Mouse (Mus musculus) brain, adult 2 months (tissue): Measurements from ENCODE around the gene Pde4dip.

Experiments
- DNase-seq: peaks from one replicate; pipeline ENCODE4 v3.0.0; 2011; ENCODE audit warnings: low read depth, low spot score

Pde4dip gene

GRCm38 (mm10) chr3:97751566-97751965 is 136.9 kb downstream of the Pde4dip start:
- DNase-seq, result no peak

DNA sequence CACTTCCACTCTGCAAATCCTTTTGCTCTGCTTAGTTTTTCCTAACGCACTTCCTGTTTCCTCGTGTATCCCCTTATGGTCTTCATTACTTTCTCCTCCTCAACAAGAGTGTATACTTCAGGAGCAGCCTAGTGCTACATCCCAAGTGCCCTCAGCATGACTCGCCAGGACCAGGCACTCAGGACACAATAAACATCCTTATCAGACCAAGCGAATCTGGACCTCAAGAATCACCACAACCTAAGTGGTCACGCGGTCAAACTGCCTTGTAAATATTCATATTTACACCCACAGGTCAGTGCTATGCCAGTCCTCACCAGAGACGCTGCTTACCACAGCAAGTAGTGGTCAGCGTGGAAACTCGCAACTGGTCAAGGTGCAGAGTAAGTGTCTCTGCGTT is 139.7 kb downstream of the Pde4dip start:
- no peak for DNase-seq

DNA sequence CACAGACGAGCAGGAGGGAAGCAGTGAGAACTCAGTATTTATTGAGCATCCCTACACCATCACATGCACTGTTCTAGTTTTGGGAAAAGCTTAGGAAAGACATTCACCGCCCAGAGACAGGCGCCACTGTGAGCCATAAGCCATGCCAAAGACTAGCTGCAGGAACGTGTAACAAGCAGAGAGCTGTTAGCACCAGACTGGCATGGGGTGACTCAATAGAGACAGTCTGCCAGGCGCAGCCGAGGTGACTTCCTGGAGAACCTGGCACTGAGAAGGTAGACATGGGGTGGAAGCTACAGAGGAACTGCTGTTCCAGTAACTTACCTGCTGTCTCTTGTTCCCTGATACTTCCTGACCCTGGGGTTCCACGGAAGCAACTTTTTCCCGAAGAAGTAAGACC is 145.7 kb downstream of the Pde4dip start:
- DNase-seq, result peak; percentile 85

DNA sequence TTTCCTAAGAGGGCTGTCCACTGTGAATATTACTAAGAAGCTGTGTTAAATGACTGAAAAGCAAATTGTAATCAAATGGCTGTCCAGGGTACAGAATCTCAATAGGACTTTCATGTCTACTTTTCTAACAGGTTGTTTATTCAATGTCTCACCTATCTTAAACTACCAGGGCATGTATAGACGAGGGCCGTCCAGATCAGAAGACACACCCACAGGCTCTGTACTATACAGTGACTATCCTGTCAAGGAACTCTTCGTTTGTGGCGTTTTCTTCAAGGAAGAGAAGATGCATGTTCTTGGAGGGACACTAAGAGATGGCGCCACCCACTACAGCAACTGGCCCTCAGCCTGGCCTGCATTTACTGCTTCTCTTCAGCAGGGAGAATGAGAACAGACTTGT is 152.9 kb downstream of the Pde4dip start:
- DNase-seq, result no peak

GRCm38 (mm10) chr3:97734259-97734658 is 154.2 kb downstream of the Pde4dip start:
- DNase-seq, result peak; percentile 46

GRCm38 (mm10) chr3:97732622-97733021 is 155.9 kb downstream of the Pde4dip start:
- peak; percentile 74 for DNase-seq

- DNase-seq, result peak; percentile 53
Measured at GRCm38 (mm10) chr3:97730624-97731023, 157.9 kb downstream of the Pde4dip start.

DNA sequence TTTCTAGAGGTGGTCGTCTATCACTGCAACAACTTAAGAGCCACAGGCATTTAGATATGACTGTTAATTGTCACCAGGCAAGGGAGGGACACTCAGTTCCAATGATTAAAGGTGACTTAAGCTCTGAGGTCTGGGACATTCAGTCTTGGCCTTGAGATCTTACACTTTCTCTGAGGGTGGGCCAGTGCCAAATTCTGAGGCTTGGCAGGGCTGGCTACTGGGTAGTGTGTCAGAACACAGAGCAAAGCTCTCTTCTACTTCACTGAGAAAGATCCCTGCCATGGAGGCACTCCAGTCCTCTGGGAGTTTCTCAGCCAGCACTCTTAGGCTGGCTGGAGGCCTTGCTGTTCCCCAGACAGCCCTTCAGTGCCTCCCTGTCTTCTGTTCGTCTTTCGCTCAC is 158.4 kb downstream of the Pde4dip start:
- DNase-seq, result no peak

DNA sequence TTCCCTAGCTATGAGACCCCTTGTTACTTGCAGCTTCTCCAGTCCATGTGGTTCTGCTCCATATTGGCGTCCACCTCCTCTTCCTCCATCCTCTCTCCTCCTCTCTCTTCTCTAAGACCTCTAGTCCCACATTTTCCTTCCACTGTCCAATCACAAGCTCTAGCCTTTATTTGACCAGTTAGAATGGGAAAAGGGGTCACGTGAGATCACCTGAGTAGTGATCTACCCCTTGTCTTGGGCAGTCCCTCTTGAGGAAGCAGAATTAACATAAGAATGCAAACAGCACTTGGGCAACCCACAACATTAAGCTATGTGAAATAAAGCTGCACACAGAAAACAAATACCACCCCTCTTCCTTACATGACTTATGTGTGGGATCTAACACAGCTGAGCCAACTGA is 160.7 kb downstream of the Pde4dip start:
- DNase-seq, result no peak

GRCm38 (mm10) chr3:97719116-97719515 is 169.4 kb downstream of the Pde4dip start:
- no peak for DNase-seq

DNA sequence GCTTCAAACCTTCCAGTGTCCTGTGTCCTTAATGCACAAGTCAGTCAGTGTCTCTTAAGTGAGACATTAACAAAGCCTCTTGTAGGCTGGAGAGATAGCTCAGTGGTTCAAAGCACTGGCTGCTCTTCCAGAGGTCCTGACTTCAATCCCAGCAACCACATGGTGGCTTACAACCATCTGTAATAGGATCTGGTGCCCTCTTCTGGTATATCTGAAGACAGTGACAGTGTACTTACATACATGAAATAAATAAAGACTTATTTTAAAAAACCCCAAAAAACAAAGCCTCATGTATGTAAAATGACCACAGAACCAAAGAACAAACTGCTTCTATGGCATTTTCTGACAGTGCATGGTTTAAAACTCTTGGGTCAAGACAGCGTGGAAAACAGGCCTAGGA is 172.6 kb downstream of the Pde4dip start:
- no peak for DNase-seq

- no peak for DNase-seq
Measured at GRCm38 (mm10) chr3:97710881-97711280, 177.6 kb downstream of the Pde4dip start.

GRCm38 (mm10) chr3:97710134-97710533 is 178.4 kb downstream of the Pde4dip start:
- DNase-seq, result no peak

DNA sequence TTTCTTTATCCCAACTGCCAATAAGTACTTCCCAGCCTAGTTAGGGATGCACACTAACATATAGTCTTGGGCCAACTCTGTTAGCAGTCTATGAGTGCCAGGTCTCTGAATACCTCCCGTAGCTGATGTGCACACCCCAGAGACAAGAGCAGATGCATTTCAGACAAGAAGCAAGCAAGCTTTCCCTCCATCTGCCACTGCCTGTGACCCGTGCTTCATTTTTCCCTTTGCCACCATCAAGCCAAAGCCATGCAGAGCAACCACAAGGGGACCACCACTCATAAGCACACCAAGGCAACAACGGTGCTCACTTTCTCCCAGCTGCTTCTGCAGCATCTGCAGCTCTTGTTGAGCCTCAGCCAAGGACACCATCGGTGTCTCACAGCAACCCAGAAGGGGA is 181.9 kb downstream of the Pde4dip start:
- DNase-seq, result no peak

DNA sequence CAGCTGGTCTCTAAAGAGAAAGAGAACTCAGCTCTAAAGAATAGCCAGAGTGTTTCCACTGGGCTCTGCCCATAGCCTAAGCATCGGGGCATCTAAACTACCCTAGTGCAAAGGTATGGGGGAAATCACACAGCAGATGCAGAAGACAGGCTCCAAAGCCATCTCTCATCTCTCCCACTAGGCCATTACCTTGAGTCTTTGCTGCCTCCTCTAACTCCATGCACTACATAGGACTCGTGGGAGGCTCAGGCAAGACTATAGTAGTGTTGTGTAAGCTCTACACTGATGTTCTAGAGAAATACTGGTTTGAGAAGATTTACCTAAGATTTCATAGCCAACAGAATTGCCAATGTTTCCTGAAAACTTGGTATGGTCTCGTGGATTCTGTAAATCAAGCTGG is 183.0 kb downstream of the Pde4dip start:
- no peak for DNase-seq

DNA sequence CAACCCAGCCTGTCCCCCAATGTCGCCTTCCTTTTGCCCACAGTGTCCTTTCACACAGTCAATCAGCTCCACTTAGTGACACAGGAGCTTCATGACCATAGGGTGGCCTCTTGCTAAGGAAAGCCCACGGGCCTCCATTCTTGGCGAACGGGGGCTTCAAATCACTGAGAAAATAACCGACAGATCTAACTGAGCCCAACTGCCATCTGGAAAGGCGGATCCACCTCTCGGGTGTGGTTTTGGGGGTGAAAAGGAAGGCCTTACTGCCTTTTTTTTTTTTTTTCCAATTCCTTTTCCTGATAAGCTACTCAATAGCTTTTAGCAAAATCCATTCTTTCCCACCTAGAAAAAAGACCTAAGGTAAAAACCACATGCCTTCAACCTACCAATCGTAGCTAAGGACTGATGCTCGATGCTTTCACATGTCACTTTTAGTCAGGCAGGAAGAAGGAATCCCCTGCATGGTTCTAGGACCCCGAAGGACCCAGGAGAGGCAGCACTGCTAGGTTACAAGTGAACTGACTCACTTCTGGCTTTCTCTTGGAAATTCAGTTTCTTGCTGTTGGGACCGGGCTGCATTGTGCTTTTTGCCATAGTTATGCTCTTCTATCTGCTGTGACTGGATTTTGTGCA is 185.9 kb downstream of the Pde4dip start:
- DNase-seq, result no peak

- no peak for DNase-seq
Measured at GRCm38 (mm10) chr3:97701198-97701597, 187.3 kb downstream of the Pde4dip start.

GRCm38 (mm10) chr3:97699061-97699460 is 189.4 kb downstream of the Pde4dip start:
- DNase-seq, result no peak

- DNase-seq, result no peak
Measured at GRCm38 (mm10) chr3:97697291-97697690, 191.2 kb downstream of the Pde4dip start.

- DNase-seq, result no peak
Measured at GRCm38 (mm10) chr3:97696866-97697265, 191.6 kb downstream of the Pde4dip start.

DNA sequence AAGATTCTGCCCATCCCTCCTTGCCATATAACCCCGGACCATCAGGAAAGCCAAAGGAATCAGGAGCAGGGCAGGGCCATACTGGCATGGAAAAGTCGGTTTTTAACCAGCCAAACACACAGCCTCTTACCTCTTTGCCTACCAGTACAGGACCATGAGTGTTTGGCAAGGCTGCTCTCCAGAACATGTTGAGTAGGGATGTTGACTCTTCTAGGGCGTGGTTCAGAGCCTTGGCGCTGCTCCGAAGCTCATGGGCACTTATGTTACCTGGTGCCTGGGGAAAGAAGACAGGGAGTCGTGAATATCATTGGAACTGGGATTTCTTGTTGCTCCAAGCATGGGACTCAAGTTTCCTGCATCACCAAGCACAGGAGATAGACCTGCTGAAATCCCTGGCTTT is 194.7 kb downstream of the Pde4dip start:
- no peak for DNase-seq

- peak; percentile 77 for DNase-seq
Measured at GRCm38 (mm10) chr3:97691443-97692017, 197.0 kb downstream of the Pde4dip start.

DNA sequence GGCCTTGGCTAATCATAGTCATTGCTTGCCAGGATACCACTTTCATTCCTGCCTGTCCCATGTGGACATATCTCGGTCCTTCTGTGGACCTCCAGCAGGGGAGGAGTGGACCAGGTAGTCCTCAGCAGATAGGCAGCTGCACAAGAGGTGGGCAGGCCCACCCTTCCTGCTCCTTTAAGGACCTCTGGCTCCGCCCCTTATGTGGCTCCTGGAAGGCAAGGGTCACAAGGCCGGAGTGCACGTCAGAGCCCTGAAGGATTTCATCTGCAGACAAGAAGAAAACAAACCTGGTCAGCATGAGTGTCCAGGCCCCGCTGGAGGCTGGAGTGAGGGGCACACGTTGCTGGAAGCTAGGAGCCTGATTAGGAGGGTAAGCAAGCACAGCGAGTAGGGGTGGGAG is 197.9 kb downstream of the Pde4dip start:
- DNase-seq, result no peak

DNA sequence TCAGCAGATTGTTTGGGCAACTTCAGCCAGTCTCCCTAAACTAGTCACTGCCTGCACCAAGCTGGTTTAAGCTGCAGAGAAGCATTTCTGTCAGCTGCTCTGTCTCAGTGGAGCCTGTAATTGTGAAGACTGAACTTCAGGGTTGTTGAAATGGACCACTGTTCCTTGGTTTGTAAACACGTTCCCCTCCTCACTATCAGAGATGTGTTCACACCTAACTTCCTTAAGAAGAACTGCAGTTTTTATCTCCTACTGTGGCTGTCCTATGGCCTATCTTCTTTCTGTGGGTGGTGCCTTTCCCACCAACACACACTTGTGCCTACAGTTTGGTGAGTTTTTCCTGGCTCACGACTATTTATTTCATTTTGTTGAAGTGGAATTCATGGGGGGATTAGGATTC is 199.2 kb downstream of the Pde4dip start:
- no peak for DNase-seq
